Mouse (Mus musculus) ovary, adult 2 months (tissue): Measurements from ENCODE around the gene Nkx1-1. TPM values are rescaled to one million over a fixed set of nuclear protein-coding genes. Genes with fewer than 3 reads are reported as not detected.

ENCODE experiments used
- polyA plus RNA-seq: library from polyadenylated mRNA; depleted of rRNA; stranded (reverse); fragments of >200 nt; gene quantifications from 2 replicates; pipeline ENCODE4 v1.2.3, GENCODE M21; 2012; rRNA removed

Nkx1-1 gene
- not detected in 2 replicates for polyA plus RNA-seq

DNA sequence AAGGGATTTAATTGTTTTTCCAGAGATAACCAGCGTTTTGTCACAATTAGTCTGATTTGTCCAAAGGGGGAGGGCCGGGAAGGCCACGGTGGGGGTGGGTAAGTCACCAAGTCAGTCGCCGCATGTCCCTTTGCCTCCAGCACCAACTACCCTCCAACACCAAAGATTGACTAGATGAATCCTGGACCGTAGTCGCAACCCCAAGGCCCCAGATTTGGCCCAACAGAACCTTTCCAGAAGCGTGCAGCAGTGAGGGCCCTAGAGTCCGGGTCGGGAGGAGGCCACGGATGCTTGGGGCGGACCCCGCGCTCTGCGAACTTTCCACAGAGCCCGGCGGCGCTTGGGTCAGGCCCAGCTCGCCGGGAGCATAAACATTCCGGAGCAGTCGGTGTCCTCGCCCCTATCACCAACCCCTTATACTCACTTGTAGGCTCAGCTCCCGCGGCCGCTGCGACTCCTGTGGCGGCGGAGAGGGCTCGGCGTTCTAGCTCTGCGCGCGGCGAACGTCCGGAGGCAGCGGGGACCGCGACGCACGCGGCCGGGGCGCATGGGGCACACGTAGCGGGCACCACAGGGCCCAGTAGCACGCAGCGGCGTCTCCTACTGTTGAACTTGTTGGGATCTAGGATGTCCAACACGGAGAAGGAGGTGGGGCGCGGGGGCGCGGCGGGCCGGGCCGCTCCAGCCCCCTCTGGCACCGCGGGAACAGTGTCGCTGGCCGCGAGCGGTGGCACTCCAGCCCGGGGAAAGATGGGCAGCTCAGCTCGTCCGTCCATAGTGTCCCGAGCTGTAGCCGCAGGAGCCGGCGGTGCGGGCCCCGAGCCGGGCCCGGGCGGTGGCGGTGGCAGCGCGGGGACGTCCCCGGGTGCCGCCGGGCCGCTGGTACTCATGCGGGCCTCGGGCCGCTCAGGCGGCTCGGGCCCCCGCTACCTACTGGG lies at the start of gene Nkx1-1:
Nkx1-1 (minus strand) TSS at position 776 of the 938 bp plus-strand sequence.

Other genes with a start within 250 kb of the Nkx1-1 start
- gene Spon2, start 215.5 kb downstream of the Nkx1-1 start, polyA plus RNA-seq = 49.5 and 57.8 TPM in 2 replicates
- gene Ctbp1, start 159.0 kb downstream of the Nkx1-1 start, polyA plus RNA-seq = 426 and 592 TPM in 2 replicates
- 160 and 185 TPM in 2 replicates for gene Maea, start 98.5 kb downstream of the Nkx1-1 start, polyA plus RNA-seq
- 5.7 and 6.8 TPM in 2 replicates for gene Uvssa, start 55.4 kb downstream of the Nkx1-1 start, polyA plus RNA-seq
- gene Fam53a, start 195.7 kb upstream of the Nkx1-1 start, polyA plus RNA-seq = 155 and 240 TPM in 2 replicates
- 0.44 and 0.82 TPM in 2 replicates for gene Gm9903, start 195.9 kb upstream of the Nkx1-1 start, polyA plus RNA-seq
- 44.3 and 46.9 TPM in 2 replicates for gene Slbp, start 218.6 kb upstream of the Nkx1-1 start, polyA plus RNA-seq
- gene Tacc3, start 224.2 kb upstream of the Nkx1-1 start, polyA plus RNA-seq = 13.7 and 19.2 TPM in 2 replicates
- 65.2 and 70.7 TPM in 2 replicates for gene Tmem129, start 224.4 kb upstream of the Nkx1-1 start, polyA plus RNA-seq